Mouse (Mus musculus): ENCODE data around the gene Ppp4r1.

Ppp4r1 gene

DNA sequence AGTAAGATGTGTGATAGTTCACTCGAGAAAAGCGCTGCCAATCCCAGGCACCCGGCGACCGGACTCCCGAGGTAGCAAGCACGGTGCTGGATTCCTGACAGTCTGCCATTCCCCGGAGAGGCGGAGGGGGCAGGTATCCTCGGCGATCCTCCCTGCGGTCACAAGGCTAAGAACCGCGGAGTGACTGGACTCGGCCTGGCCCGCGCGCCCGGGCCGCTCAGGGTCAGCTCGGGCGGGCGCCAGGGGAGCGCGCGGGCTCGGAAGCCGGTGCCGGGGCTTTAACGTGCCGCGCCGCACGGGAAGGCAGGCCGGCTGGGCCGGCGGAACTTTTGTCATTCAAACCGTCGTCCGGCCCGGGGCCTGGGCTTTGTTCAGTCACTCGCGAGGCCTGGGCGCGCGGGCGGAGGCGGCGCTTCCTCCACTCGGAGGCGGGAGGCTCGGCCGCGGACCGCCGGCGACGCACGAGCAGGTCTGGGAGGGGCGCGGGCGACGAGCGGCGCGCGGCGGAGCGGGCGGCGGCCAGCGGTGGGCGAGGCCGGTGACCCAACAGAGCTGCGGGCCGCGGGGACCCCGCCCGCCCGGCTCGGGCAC, at the start of gene Ppp4r1:
Ppp4r1 (plus strand) TSS at position 23 of the 591 bp plus-strand sequence.
- peak; percentile 86 for DNase-seq (ENCODE audit: low spot score in 2 of 2)

DNA sequence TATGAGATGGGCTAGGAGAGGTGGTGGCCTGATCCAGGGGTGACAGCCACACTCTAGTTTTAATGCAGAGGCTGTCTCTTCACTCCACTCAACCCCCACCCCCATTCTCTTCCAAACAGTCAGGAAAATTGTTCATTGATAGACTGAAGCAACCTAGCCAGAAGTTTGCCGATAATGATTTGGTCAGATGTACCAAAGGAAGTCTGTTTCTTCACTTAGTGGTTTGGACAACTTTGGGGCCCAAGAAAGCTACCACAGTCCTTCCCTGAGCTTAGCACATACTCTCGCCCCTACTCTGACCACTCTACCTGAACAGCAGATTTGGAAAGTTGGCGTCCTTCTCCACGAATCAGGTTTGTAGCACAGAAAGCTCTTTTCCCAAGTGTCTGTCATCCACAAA, 49.7 kb upstream of the Ppp4r1 start:
- peak; percentile 30 to 48 for DNase-seq (ENCODE audit: low spot score in 2 of 2)

DNA sequence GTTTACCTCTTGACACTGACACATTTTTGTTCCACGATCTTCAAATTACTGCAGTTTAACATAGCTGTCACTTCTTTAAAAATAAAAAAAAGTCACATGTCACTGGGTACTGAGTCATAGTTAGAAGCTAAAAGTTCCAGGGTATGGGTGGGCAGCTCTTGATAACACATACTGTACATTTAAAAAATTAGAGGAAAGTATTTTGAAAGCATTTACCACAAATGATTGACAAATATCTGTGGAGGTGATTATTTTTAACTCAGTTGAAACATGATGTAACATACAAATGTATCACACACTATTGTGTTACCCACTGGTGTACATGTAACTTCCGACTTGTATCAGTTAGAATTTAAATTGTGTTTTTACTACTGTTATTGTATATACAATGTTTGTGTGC, 47.3 kb upstream of the Ppp4r1 start:
- DNase-seq (ENCODE audit: low spot score in 2 of 2) = no peak

DNA sequence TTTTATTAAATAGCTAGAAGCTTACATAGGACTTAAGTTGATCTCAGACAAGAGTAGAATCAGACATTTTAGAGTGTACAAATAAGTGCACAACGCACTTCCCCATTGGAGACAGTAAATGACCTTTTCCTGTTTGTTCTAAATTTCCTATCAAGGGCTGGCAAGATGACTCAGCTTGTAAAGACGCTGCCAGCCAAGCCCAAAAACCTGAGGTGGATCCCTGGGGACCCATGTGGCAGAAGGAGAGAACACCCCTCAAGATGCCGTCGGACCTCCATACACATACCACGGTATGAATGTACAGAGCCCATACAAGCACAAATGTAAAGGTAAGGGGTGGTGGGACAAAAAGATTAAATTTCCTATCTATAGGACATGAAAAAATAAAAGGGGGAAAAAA, 45.2 kb upstream of the Ppp4r1 start:
- no peak for DNase-seq (ENCODE audit: low spot score in 2 of 2)

DNA sequence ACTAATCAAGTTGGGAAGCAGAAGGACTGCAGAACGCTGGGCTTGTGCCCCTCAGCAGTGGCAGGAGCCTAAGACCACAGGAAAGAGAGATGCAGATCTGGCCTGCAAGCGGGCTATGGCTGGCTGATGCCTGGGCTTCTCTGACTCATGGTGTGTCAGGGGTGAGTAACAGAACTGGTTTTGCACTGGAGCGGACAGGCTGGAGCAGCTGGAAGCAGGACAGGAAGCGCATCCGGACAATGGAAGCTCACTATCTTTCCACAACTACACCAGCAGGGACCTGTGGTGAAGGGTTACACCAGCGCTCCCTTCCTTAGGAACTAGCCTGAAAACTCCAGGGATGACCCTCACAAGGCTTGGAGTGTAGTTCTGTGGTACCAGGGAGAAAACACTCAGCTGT, 44.8 kb upstream of the Ppp4r1 start:
- DNase-seq (ENCODE audit: low spot score in 2 of 2) = peak; percentile 45 to 57

DNA sequence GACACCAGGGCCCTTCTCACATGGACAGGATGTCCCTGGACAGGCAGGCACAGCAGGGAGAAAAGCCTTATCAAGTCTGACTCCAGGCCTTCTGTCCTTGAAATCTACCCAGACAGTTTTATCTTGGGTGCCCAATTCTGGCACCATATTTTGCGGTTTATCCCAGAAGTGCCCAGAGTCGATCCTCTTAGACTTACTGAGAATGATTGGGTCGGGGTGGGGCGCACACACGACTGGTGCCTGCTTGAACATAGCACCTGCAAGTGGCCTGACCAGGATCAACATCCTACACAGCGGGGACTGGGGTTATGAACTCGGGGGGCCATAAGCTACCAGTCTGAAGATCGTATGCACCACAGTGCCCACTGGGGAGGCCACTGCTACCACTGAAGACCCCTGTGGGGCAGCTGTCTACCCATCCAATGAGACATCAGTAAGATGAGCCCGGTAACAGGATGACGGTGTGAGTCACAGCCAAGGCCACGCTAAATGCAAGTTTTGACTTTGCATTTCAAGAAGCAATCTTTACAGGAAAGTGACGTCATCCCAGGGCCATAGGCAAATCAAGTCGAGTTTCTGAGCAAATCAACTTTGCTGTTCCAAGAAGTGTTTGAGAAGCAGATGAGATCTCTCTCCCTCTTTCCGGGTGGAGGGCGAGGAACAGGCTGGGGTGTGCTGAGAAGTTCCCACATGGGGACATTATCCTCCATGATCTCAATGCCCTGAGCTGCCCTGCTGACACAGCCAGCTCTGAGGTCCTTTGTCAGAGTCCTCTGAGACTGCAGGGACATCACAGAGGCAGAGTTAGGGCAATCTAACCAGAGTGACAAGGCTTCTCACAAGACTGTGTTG, 42.3 kb upstream of the Ppp4r1 start:
- DNase-seq (ENCODE audit: low spot score in 2 of 2) = no peak

DNA sequence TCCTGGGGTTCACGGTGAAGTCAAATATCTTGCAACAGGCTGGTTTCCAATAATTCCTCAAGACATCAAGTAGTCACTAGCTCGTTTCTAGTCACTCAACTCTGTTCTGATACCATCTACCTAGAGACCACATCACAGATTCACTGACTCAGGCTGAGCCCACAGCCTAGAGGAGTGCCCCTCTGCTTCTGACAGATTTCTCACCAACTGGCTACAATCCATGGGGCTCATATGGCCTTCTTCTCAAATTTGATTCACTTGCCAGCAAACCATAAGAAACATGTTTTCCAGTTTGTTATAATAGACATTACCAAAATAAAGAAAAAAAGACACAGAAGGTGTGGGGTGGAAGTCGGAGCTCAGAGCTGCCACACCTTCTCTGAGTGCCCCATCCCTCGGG, 40.8 kb upstream of the Ppp4r1 start:
- no peak for DNase-seq (ENCODE audit: low spot score in 2 of 2)

DNA sequence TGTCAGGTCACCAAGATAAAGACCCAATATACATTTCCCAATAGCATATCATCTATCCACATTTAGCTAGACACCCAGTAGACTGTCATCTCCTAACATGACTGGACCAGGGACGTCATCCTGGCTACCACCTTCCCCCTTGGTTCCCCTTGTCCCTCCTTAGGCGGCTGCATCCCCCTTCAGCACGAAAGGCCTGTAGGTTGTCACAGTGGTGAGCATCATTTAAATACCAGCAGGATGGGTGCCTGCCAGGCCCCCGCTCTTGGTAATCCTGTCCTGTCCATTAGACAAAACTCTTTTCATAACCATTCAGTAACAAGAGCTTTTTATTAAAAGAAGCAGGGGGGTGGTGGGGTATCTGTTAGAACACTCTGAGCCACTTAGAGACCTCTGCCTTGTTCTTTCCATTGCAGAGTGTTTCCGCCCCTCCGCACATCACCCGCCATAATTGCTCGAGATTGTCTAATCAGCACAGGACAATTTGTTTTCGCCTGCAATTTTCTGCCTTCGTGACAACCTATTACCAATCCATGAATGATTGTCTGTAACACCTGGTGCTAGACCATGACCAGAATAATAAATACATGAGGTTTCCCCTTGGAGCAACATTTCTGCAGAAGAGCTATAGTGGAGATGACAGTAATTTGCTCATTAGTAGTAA, 40.0 kb upstream of the Ppp4r1 start:
- no peak for DNase-seq (ENCODE audit: low spot score in 2 of 2)

DNA sequence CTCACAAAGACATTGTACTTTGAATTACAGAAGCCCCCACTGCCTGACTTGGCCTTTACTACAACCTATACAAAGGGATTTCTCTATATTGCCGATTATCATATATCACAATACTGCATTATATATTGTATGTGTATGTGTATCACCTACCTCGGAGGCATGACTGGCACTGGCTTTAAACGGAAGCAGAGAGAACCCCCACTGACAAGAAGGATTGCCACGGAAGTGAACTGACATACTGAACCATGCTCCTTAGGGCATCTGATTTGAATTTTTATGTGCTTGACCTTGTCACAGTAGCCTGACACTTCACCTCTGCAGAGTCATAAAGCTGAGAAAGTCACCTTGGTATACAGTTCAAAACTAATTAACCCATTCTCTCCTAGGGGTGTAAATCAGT, 39.4 kb upstream of the Ppp4r1 start:
- no peak for DNase-seq (ENCODE audit: low spot score in 2 of 2)

DNA sequence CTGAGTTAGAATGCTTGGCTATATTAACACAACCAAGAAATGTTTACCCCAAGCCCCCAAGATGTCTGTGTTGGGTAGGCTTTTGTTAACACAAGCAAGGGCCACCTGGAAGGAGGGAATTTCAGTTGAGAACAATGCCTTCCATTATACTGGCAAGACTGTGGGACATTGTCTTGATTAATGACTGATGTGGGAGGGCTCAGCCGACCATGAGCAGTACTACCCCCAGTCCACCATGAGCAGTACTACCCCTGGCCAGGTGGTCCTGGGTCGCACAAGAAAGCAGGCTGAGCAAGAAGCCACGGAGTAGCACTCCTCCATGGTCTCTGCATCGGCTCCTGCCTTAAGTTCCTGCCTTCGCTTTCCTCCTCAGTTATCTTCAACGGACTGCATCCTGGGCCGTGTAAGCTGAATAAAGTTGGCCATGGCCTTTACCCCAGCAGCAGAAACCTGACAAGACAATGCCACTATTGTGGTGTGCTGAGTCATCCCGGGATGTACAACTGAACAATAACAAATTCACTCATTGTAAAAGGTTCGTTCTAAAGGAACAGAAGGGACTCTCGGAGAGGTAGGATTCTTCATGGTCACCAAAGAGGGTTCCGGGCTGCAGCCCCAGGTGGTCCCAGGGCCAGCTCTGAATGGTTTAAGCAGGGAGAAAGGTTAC, 38.6 kb upstream of the Ppp4r1 start:
- DNase-seq (ENCODE audit: low spot score in 2 of 2) = no peak

DNA sequence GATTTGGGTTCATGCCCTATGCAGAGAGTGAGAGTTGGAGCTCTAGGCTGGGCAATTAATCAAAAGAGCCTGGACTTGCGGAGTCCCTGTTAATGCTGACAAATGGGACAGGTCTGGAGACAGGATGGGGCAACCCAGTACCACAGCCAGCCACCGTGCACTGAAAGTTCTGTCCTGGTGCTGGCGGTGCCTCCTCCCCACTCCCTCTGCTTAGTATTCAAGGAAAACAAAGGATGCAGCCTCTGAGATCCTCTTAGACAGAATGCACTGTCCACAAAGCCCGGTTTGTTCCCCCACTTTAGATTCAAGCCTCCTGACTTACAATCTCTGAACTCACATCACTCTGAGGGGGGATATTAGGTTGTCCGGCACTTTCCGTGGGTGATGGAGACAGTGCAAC, 36.1 kb upstream of the Ppp4r1 start:
- no peak for DNase-seq (ENCODE audit: low spot score in 2 of 2)

DNA sequence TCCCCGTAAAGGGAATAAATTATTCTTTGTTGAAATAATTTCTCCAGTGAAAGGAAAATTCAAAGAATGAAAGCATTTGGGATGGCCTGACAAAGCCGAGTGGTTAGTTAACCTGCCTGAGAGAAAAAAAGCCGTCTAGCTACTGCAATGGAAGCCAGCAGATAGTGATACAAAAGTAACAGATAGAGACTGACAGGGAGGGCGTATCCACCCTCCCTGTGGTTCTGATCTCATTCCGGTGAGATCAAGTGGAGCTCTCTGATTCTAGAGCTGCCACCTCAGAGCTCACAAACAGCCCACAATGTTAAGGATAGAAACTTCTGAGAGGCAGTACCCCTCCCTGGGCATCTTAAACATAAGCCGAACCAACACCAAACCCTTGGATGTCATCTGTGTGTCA, 33.4 kb upstream of the Ppp4r1 start:
- DNase-seq (ENCODE audit: low spot score in 2 of 2) = no peak

DNA sequence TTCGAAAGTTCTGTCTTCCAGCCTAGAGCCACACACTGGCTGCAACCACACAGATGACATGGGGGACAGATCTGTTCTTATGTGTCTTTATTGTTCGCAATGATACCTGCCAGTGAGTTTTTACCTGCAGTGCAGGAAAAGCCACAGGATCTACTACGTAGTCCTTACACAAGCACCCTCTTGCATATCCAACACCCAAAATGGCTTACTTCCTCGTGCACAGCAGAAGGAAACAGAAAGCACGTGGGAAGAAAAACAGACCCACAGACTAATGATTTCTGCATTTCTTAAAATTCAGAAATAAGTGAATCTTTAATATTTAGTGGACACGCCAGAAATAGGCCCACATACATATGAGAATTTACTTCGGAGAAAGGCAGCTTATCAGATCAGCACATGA, 32.6 kb upstream of the Ppp4r1 start:
- no peak for DNase-seq (ENCODE audit: low spot score in 2 of 2)

DNA sequence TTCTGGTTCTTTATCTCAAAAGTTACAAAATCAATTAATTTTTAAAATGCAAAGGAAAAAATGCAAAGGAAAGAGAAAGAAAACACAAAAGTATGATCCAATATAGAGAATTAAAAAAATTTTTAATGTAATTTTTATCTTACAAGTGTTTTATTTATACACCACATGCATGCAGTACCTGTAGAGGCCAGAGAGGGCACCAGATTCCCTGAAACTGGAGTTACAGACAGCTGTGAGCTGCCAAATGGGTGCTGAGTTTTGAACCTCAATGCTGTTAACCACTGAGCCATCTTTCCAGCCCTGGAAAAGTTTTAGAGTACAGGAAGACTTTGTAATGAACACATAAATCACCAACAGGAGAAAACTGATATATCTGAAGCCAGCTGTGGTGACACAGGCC, 32.1 kb upstream of the Ppp4r1 start:
- DNase-seq (ENCODE audit: low spot score in 2 of 2) = no peak

DNA sequence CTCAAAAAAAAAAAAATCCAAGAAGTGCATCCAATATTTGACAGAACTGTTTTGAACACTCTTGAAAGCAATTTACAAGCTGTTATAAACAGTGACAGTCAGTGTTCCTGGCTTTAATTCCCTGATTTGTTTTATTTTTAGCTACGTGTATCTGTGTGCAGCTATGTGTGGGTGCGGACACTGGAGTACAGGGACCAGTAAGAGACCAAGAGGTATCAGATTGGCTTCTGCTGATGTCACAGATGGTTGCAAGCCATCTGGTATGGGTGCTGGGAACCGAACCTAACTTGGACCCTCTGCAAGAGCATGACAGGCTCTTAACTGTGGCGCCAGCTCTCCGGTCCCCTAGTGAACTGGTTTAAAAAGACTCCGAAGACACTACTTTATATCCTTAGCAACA, 29.2 kb upstream of the Ppp4r1 start:
- no peak for DNase-seq (ENCODE audit: low spot score in 2 of 2)

DNA sequence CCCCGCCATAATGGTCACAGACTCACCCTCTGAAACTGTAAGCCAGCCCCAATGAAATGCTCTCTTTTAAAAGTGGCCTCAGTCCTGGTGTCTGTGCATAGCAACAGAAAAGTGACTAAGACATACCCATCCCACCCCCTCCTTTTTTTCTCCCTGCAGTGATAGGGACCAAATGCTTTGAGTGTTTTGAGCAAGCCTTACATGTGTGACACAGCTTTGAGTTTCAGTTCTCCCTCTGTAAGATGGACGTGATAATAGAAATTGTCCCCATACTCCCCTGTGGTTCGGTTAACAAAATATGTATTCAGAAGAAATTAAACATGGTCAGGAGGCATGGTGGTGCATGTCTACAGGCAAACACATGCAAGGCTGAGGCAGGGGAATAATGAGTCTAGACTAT, 26.5 kb upstream of the Ppp4r1 start:
- no peak for DNase-seq (ENCODE audit: low spot score in 2 of 2)

DNA sequence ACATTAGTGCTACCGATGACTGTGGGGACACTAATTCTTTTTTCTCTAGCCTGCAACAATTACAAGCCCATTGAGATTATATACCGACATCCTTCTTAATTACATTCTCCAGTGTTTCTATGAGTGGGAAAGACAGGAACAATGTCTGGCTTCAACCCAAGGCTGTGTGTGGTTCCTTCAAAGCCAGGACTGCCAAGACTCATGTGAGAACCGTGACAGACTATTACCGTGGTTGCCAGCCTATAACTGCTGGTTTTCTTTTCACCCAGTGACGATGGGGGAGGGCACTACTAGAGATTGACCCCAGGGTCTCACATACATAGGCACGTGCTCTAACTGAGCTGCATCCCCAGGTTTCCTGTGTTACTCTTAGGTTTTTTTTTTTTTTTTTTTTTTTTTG, 25.2 kb upstream of the Ppp4r1 start:
- DNase-seq (ENCODE audit: low spot score in 2 of 2) = no peak

DNA sequence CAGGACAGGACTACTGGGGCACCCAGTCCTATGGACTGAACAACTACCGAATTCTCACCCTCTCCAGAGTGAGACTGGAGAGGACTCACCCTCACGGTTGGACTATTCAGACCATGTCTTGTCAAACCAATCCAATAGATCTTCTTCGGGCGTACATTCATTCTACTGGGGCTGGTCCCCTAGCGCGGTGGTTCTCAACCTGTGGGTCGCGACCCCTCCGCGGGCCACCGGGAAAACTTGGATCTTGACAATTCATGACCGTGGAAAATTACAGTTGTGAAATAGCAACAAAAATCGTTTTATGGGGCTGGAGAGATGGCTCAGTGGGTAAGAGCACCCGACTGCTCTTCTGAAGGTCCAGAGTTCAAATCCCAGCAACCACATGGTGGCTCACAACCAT, 19.2 kb upstream of the Ppp4r1 start:
- no peak for DNase-seq (ENCODE audit: low spot score in 2 of 2)

DNA sequence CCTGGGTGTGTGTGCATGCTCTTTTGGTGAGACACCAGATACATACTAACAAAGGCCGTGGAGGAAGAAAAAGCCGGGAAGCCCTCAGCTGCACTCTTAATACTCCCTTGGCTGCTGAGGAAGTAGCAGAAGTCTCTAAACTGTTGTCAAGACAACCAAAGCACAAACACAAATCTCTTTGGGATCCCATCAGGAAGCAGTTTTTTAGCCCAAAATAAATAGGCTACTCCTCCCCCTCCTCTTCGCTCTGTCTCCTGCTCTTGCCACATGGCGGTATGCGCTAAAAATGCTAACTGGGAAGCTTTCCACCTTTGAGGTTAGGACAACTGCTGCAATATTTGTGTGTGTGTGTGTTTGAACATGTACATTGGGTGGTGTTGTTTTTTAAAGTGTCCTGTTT, 13.9 kb upstream of the Ppp4r1 start:
- DNase-seq (ENCODE audit: low spot score in 2 of 2) = peak; percentile 64 to 74

DNA sequence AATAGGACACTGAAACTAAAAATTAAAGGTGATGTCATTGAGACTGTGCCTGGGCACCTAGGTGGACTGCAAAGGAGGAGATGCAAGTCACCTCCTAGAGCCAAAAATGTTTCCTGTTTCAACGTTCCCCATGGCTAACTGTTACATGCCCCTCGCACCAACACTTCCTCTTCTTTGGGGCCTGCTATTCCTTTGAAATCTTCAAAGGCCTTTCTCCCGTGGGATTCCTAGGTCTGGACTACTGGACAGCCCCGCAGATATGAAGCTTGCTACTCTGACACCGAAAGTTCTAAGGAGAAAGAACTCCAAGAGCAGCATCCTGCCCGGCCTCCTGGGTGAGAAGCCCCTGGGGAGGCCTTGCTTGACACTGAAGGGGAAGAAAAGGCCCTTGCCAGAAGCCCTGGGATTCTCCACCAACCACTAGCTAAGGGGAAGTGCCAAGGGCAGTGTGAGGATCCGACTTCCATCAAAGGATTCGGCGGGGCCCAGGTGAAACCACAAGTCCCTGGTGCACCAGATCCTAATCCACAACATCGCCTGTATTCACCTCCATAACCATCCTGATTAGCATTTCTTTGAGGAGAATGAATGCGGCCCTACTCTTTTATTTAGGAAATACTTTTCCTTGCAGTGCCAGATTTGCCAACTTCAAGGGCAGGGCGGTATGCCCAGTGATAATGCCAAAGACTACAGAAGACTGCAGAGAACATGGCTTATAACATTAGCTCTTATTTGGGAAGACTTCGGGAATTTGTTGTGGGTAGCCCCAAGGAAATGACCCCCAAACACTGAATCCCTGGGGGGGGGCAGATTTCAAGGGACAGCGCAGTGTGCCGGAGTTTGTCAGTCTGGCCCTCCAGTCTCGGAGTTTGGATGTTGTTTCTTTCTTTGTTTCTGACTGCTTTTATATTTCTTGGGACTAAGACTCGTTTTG, 11.1 kb upstream of the Ppp4r1 start:
- peak; percentile 21 to 44 for DNase-seq (ENCODE audit: low spot score in 2 of 2)

Data from heart, adult 9 months (tissue).